Mouse (Mus musculus) cortical plate, adult 2 months (tissue): ENCODE data around the gene Snx12.

Experiments used
- CTCF ChIP-seq: fragments of 200-500 bp; IDR thresholded peaks from 2 replicates; pipeline ENCODE4 v1.5.1; 2011; ENCODE audit warnings: mild to moderate bottlenecking, control low read depth, low read length; ENCODE audit not compliant: insufficient read depth; ENCODE audit errors: extremely low read depth
- POLR2A ChIP-seq: fragments of 200-500 bp; IDR thresholded peaks from 2 replicates; pipeline ENCODE4 v1.6.1; 2011; ENCODE audit warnings: mild to moderate bottlenecking, low read length, control low read depth; ENCODE audit not compliant: insufficient read depth; ENCODE audit errors: extremely low read depth

DNA sequence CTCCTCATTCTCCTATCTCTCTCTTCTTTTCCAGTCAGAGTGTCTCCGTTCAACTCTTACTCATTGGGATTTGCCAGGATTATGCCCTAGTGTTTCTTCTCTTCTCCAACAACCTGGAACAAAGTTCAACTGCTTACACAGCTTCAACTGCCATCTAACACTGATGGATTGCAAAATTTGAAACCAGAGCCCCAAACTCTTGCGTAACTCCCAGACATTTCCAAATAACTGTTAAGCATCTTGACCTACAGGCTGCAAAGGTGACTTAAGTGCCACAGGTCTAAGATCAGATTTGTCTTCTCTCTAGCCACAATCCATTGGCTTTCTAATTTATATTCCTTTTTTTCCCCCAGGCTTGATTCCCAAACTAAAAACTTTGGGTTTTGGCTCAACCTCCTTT lies 64.9 kb downstream of the Snx12 start:
- TF ChIP-seq CTCF (no peak), POLR2A (no peak)
